Mouse (Mus musculus): ENCODE data around the gene Gm20843. TPM values are rescaled to one million over a fixed set of nuclear protein-coding genes. Genes with fewer than 3 reads are reported as not detected.
"Not testable (repeated sequence)": the region's sequence is repeated elsewhere in the genome, so short reads cannot be mapped to it uniquely, and the experiment has no call there.

Gene Gm20843
- not detected for total RNA-seq (2021)
- not detected in 2 replicates for polyA plus RNA-seq (2012; rRNA removed)
- long read RNA-seq, result 0 reads

- H3K9ac ChIP-seq (ENCODE audit: low read depth, low read length); H3K27ac ChIP-seq; H3K79me2 ChIP-seq (replicated peaks; ENCODE audit: control insufficient read depth, insufficient read depth, low read length); H3K27me3 ChIP-seq (ENCODE audit: control insufficient read depth, insufficient read depth, low read length); DNase-seq; intact Hi-C loops (cut with DNase I); H3K4me1 ChIP-seq (ENCODE audit: control insufficient read depth, insufficient read depth, low read length); H3K36me3 ChIP-seq (ENCODE audit: control insufficient read depth, insufficient read depth, low read length); H3K4me3 ChIP-seq: not testable (repeated sequence)
- WGBS, result no CpG with 5 or more reads among the region's 6 CpGs
Measured at GRCm38 (mm10) chrY:72247018-72247417, at the start of gene Gm20843. Gene Gm20843, minus strand, starts transcription at chrY:72247118.
